In genomic region chr1:93726974-93727373, GRCm38 (mm10) we compare ENCODE assay signal across 8 mouse cellular contexts. TPM values are rescaled to one million over a fixed set of nuclear protein-coding genes. Genes with fewer than 3 reads are reported as not detected.
A peak's percentile ranks its signal among the peaks of the same experiment; 100 is the strongest.
DNase-seq lines count a peak whose midpoint lies in the region; ATAC-seq and TF ChIP-seq lines count a peak whose summit lies in the region.

No protein-coding gene starts in this region.

- 48% methylated on average over 3 of the region's 3 CpGs for WGBS in liver, embryonic 12.5 days (ENCODE audit: insufficient replicate concordance)
- 78% methylated on average over 3 of the region's 3 CpGs for WGBS in neural tube, embryonic 14.5 days
- 67% methylated on average over 3 of the region's 3 CpGs for WGBS in stomach, postnatal 0 days

- no peak overlapping the region for H3ac ChIP-seq in C2C12 (ENCODE audit: control insufficient read depth, insufficient read length, low read depth)

- H3K4me3 ChIP-seq in C2C12 (ENCODE audit: insufficient read depth, poor library complexity, severe bottlenecking): no peak overlapping the region
- H3K4me3 ChIP-seq in liver, embryonic 12.5 days: no peak overlapping the region
- H3K4me3 ChIP-seq in neural tube, embryonic 14.5 days (ENCODE audit: low read depth, low read length): no peak overlapping the region
- no peak overlapping the region for H3K4me3 ChIP-seq in stomach, postnatal 0 days (ENCODE audit: low read depth, low read length)

- H3K4me2 ChIP-seq in liver, embryonic 12.5 days: no peak overlapping the region
- no peak overlapping the region for H3K4me2 ChIP-seq in neural tube, embryonic 14.5 days (ENCODE audit: low read depth, low read length)
- H3K4me2 ChIP-seq in stomach, postnatal 0 days (replicated peaks; ENCODE audit: low read depth): no peak overlapping the region

- H3K27me3 ChIP-seq in C2C12 (ENCODE audit: control insufficient read depth, insufficient read depth, insufficient read length): no peaks in the 10 kb centered on the region
- H3K27me3 ChIP-seq in liver, embryonic 12.5 days (replicated peaks): no peaks in the 10 kb centered on the region
- H3K27me3 ChIP-seq in neural tube, embryonic 14.5 days (ENCODE audit: control insufficient read depth, insufficient read depth, low read length): no peaks in the 10 kb centered on the region
- no peaks in the 10 kb centered on the region for H3K27me3 ChIP-seq in stomach, postnatal 0 days (ENCODE audit: control insufficient read depth, insufficient read depth, low read length)

- H3K27ac ChIP-seq in liver, embryonic 12.5 days: no peak overlapping the region
- H3K27ac ChIP-seq in neural tube, embryonic 14.5 days (ENCODE audit: low read depth, low read length): no peak overlapping the region
- no peak overlapping the region for H3K27ac ChIP-seq in stomach, postnatal 0 days (replicated peaks)

- ATAC-seq in common myeloid progenitor, adult 5-6 weeks (replicated peaks; ENCODE audit: low read depth, poor library complexity, severe bottlenecking): peak; percentile 96
- ATAC-seq in granulocyte monocyte progenitor cell, adult 5-6 weeks (replicated peaks; ENCODE audit: poor library complexity, severe bottlenecking): peak; percentile 90
- peak; percentile 46; the same call in 1 of the 2 replicates for ATAC-seq in liver, embryonic 12.5 days
- ATAC-seq in neural tube, embryonic 14.5 days (ENCODE audit: low read depth): 0 out of 2 replicates have a peak, but pooled peaks have one; percentile 32
- peak; percentile 49; the same call in 1 of the 2 replicates for ATAC-seq in stomach, postnatal 0 days (ENCODE audit: low FRiP score, low TSS enrichment)

- peaks cover 6% of the 10 kb centered on the region for H3K79me3 ChIP-seq in C2C12 (ENCODE audit: low read depth)

- H3K4me1 ChIP-seq in liver, embryonic 12.5 days: peaks cover 4% of the 10 kb centered on the region; the same call in 1 of the 2 replicates
- peaks cover 4% of the 10 kb centered on the region; the same call in 1 of the 2 replicates for H3K4me1 ChIP-seq in neural tube, embryonic 14.5 days (ENCODE audit: control insufficient read depth, insufficient read depth, low read length)
- H3K4me1 ChIP-seq in stomach, postnatal 0 days (replicated peaks; ENCODE audit: control insufficient read depth, insufficient read depth): no peaks in the 10 kb centered on the region

- no peak overlapping the region for H3K9ac ChIP-seq in liver, embryonic 12.5 days
- no peak overlapping the region for H3K9ac ChIP-seq in neural tube, embryonic 14.5 days (replicated peaks; ENCODE audit: low read depth, low read length)
- H3K9ac ChIP-seq in stomach, postnatal 0 days (ENCODE audit: low read length): no peak overlapping the region

- peaks cover 7% of the 10 kb centered on the region for H3K36me3 ChIP-seq in C2C12 (ENCODE audit: control insufficient read depth, insufficient read depth)
- H3K36me3 ChIP-seq in liver, embryonic 12.5 days: peaks cover 20% of the 10 kb centered on the region
- peaks cover 6% of the 10 kb centered on the region; the same call in 1 of the 2 replicates for H3K36me3 ChIP-seq in neural tube, embryonic 14.5 days (ENCODE audit: control insufficient read depth, insufficient read depth, low read length)
- no peaks in the 10 kb centered on the region for H3K36me3 ChIP-seq in stomach, postnatal 0 days (ENCODE audit: control insufficient read depth, insufficient read depth, low read length)

- TF ChIP-seq CTCF in C2C12 (IDR thresholded peaks at IDR 0.05; ENCODE audit: control insufficient read depth, insufficient read depth, insufficient read length): peak; percentile 81
- TF ChIP-seq CTCF in stomach, postnatal 0 days (IDR thresholded peaks at IDR 0.05; ENCODE audit: low read depth): peak; percentile 89

- no peaks in the 10 kb centered on the region for H3K9me3 ChIP-seq in liver, embryonic 12.5 days (replicated peaks)
- no peaks in the 10 kb centered on the region for H3K9me3 ChIP-seq in neural tube, embryonic 14.5 days (ENCODE audit: control insufficient read depth, low read length)
- H3K9me3 ChIP-seq in stomach, postnatal 0 days (ENCODE audit: control insufficient read depth, low read length): no peaks in the 10 kb centered on the region

- no peaks in the 10 kb centered on the region for H3K79me2 ChIP-seq in C2C12 (ENCODE audit: control insufficient read depth, insufficient read depth)

- DNase-seq in ZHBTc4 (ENCODE audit: low read depth, low spot score): peak; percentile 76
- DNase-seq in kidney, adult 8-10 months: peak; percentile 43 to 61
- peak; percentile 62 for DNase-seq in stomach, postnatal 0 days (ENCODE audit: low spot score)

- TF ChIP-seq EP300 in stomach, postnatal 0 days (optimal IDR thresholded peaks at IDR 0.05): no peak

TF ChIP-seq in C2C12, 6 proteins besides CTCF, POLR2A, EP300 and RAD21:
- TF ChIP-seq CEBPB (IDR thresholded peaks at IDR 0.05; ENCODE audit: low read depth) (no peak), MYOG (IDR thresholded peaks at IDR 0.05; ENCODE audit: control insufficient read depth, extremely low read depth, insufficient read length) (no peak), FOSL1 (IDR thresholded peaks at IDR 0.05; ENCODE audit: insufficient read depth, low read length, poor library complexity, severe bottlenecking) (no peak), USF1 (IDR thresholded peaks at IDR 0.05; ENCODE audit: low read depth) (no peak), MAX (IDR thresholded peaks at IDR 0.05) (no peak), MYOD1 (IDR thresholded peaks at IDR 0.05; ENCODE audit: control insufficient read depth, insufficient read length, low read depth) (no peak)

RNA-seq across cellular contexts. Expression of gene Atg4b, which starts 24.3 kb away (rescaled TPM):
- polyA plus RNA-seq in C2C12 (2012; fragmentation: generic; extraction: Trizol): 43.4 TPM
- total RNA-seq in common myeloid progenitor, adult 5-6 weeks (2017): 25.8 and 33.9 TPM in 2 replicates
- 29.7 and 61.9 TPM in 2 replicates for total RNA-seq in granulocyte monocyte progenitor cell, adult 5-6 weeks (2014; fragmentation: Nextera tagmentation)
- total RNA-seq in granulocyte monocyte progenitor cell, adult 5-6 weeks (2017): 46.8 and 87.7 TPM in 2 replicates
- polyA plus RNA-seq in liver, embryonic 12.5 days (2016; fragmentation: Nextera tagmentation; extraction: Ambion mirVana): 75.0 and 87.6 TPM in 2 replicates
- polyA plus RNA-seq in neural tube, embryonic 14.5 days (2014; fragmentation: Nextera tagmentation; extraction: Ambion mirVana): 85.9 and 90.4 TPM in 2 replicates
- polyA plus RNA-seq in stomach, postnatal 0 days (2015; fragmentation: Nextera tagmentation; extraction: Ambion mirVana): 61.7 and 63.0 TPM in 2 replicates

RNA-seq across cellular contexts. Expression of gene Thap4, which starts 27.7 kb away (rescaled TPM):
- polyA plus RNA-seq in C2C12 (2012; fragmentation: generic; extraction: Trizol): 65.2 TPM
- total RNA-seq in common myeloid progenitor, adult 5-6 weeks (2017): 26.2 and 27.7 TPM in 2 replicates
- 30.8 and 57.7 TPM in 2 replicates for total RNA-seq in granulocyte monocyte progenitor cell, adult 5-6 weeks (2014; fragmentation: Nextera tagmentation)
- total RNA-seq in granulocyte monocyte progenitor cell, adult 5-6 weeks (2017): 16.7 and 25.0 TPM in 2 replicates
- polyA plus RNA-seq in liver, embryonic 12.5 days (2016; fragmentation: Nextera tagmentation; extraction: Ambion mirVana): 19.3 and 22.2 TPM in 2 replicates
- 41.9 and 43.0 TPM in 2 replicates for polyA plus RNA-seq in neural tube, embryonic 14.5 days (2014; fragmentation: Nextera tagmentation; extraction: Ambion mirVana)
- 47.8 and 52.3 TPM in 2 replicates for polyA plus RNA-seq in stomach, postnatal 0 days (2015; fragmentation: Nextera tagmentation; extraction: Ambion mirVana)

RNA-seq across cellular contexts. Expression of gene Bok, which starts 41.5 kb away (rescaled TPM):
- 219 TPM for polyA plus RNA-seq in C2C12 (2012; fragmentation: generic; extraction: Trizol)
- total RNA-seq in common myeloid progenitor, adult 5-6 weeks (2017): 0.23 TPM in 1 of 2 replicates, not detected in the other
- 0.43 and 0.60 TPM in 2 replicates for total RNA-seq in granulocyte monocyte progenitor cell, adult 5-6 weeks (2014; fragmentation: Nextera tagmentation)
- total RNA-seq in granulocyte monocyte progenitor cell, adult 5-6 weeks (2017): 0.26 and 0.43 TPM in 2 replicates
- 8.7 TPM in 2 replicates for polyA plus RNA-seq in liver, embryonic 12.5 days (2016; fragmentation: Nextera tagmentation; extraction: Ambion mirVana)
- polyA plus RNA-seq in neural tube, embryonic 14.5 days (2014; fragmentation: Nextera tagmentation; extraction: Ambion mirVana): 70.2 and 82.7 TPM in 2 replicates
- polyA plus RNA-seq in stomach, postnatal 0 days (2015; fragmentation: Nextera tagmentation; extraction: Ambion mirVana): 66.9 and 69.9 TPM in 2 replicates

Comparison
In these comparisons a context has a peak if more than half of its experiments do, and no peak if none do; other contexts are left out.
1. ATAC-seq: peak in every context shown above with its lines; median percentile 96 in common myeloid progenitor, adult 5-6 weeks; 90 in granulocyte monocyte progenitor cell, adult 5-6 weeks; 49 in stomach, postnatal 0 days; 46 in liver, embryonic 12.5 days; 32 in neural tube, embryonic 14.5 days.